Mouse (Mus musculus) thymus, postnatal 14 days (tissue): ENCODE data around the gene Ptges.
"Not testable (repeated sequence)": the region's sequence is repeated elsewhere in the genome, so short reads cannot be mapped to it uniquely, and the experiment has no call there.

Experiments
- DNase-seq: peaks from one replicate; pipeline ENCODE4 v3.0.0; 2021

The Ptges gene

GRCm38 (mm10) chr2:30929483-30930045, at the start of gene Ptges:
Gene Ptges, minus strand, starts transcription at chr2:30929863.
- DNase-seq, result peak; percentile 62

- peak; percentile 90 for DNase-seq
Measured at GRCm38 (mm10) chr2:30967352-30968327, 38.0 kb upstream of the Ptges start, which contains the start of gene Tor1a. Gene Tor1a, minus strand, starts transcription at chr2:30967933.

- DNase-seq, result no peak
Measured at GRCm38 (mm10) chr2:30966826-30967225, 37.2 kb upstream of the Ptges start.

GRCm38 (mm10) chr2:30965627-30966026, 36.0 kb upstream of the Ptges start:
- no peak for DNase-seq

GRCm38 (mm10) chr2:30962570-30963254, 33.0 kb upstream of the Ptges start:
- no peak for DNase-seq

GRCm38 (mm10) chr2:30959856-30960255, 30.2 kb upstream of the Ptges start:
- DNase-seq, result no peak

- DNase-seq, result no peak
Measured at GRCm38 (mm10) chr2:30958726-30959125, 29.1 kb upstream of the Ptges start.

- DNase-seq, result no peak
Measured at GRCm38 (mm10) chr2:30957511-30957910, 27.8 kb upstream of the Ptges start.

GRCm38 (mm10) chr2:30954797-30955196, 25.1 kb upstream of the Ptges start:
- no peak for DNase-seq

GRCm38 (mm10) chr2:30952824-30953490, 23.3 kb upstream of the Ptges start, which contains the start of gene Tor1b:
Gene Tor1b, plus strand, starts transcription at chr2:30952959.
- DNase-seq, result peak; percentile 89

- no peak for DNase-seq
Measured at GRCm38 (mm10) chr2:30952457-30952823, 22.8 kb upstream of the Ptges start.

GRCm38 (mm10) chr2:30942603-30943011, 12.9 kb upstream of the Ptges start:
- peak; percentile 77 for DNase-seq

- not testable (repeated sequence) for DNase-seq
Measured at GRCm38 (mm10) chr2:30942116-30942515, 12.5 kb upstream of the Ptges start.

GRCm38 (mm10) chr2:30941586-30941985, 11.9 kb upstream of the Ptges start:
- no peak for DNase-seq

GRCm38 (mm10) chr2:30938574-30938991, 8.9 kb upstream of the Ptges start:
- DNase-seq, result no peak

- DNase-seq, result no peak
Measured at GRCm38 (mm10) chr2:30937731-30938130, 8.1 kb upstream of the Ptges start.

GRCm38 (mm10) chr2:30936808-30937207, 7.1 kb upstream of the Ptges start:
- DNase-seq, result no peak

GRCm38 (mm10) chr2:30933917-30934450, 4.3 kb upstream of the Ptges start:
- DNase-seq, result peak; percentile 73

- no peak for DNase-seq
Measured at GRCm38 (mm10) chr2:30933032-30933431, 3.4 kb upstream of the Ptges start.

GRCm38 (mm10) chr2:30931922-30932321, 2.3 kb upstream of the Ptges start:
- no peak for DNase-seq

GRCm38 (mm10) chr2:30930846-30931245, 1.2 kb upstream of the Ptges start:
- not testable (repeated sequence) for DNase-seq

GRCm38 (mm10) chr2:30928893-30929482, 675 bp downstream of the Ptges start:
- no peak for DNase-seq
